Mouse (Mus musculus) layer of hippocampus, adult 9-11 months (tissue): ENCODE results near the gene Spdye4c.

ENCODE experiments used
- DNase-seq: peaks from one replicate; pipeline ENCODE4 v3.0.0; 2022

Spdye4c gene

GRCm38 (mm10) chr2:128590909-128591308 is at the start of gene Spdye4c:
Gene Spdye4c (plus strand): TSS chr2:128591209.
- no peak for DNase-seq

- no peak for DNase-seq
Observed at GRCm38 (mm10) chr2:128543495-128543894, 47.5 kb upstream of the Spdye4c start.

GRCm38 (mm10) chr2:128544421-128545137 is 46.4 kb upstream of the Spdye4c start:
- DNase-seq, result no peak

- DNase-seq, result no peak
Observed at GRCm38 (mm10) chr2:128545447-128545846, 45.6 kb upstream of the Spdye4c start.

- no peak for DNase-seq
Observed at GRCm38 (mm10) chr2:128547079-128547478, 43.9 kb upstream of the Spdye4c start.

- DNase-seq, result no peak
Observed at GRCm38 (mm10) chr2:128548262-128548661, 42.7 kb upstream of the Spdye4c start.

GRCm38 (mm10) chr2:128549561-128549960 is 41.4 kb upstream of the Spdye4c start:
- DNase-seq, result no peak

GRCm38 (mm10) chr2:128549963-128550362 is 41.0 kb upstream of the Spdye4c start:
- no peak for DNase-seq

GRCm38 (mm10) chr2:128552080-128552791 is 38.8 kb upstream of the Spdye4c start:
- DNase-seq, result no peak

GRCm38 (mm10) chr2:128552798-128553720 is 38.0 kb upstream of the Spdye4c start:
- no peak for DNase-seq

- no peak for DNase-seq
Observed at GRCm38 (mm10) chr2:128555082-128555481, 35.9 kb upstream of the Spdye4c start.

- DNase-seq, result no peak
Observed at GRCm38 (mm10) chr2:128564195-128564594, 26.8 kb upstream of the Spdye4c start.

GRCm38 (mm10) chr2:128565904-128566303 is 25.1 kb upstream of the Spdye4c start:
- no peak for DNase-seq

- DNase-seq, result no peak
Observed at GRCm38 (mm10) chr2:128566304-128567147, 24.5 kb upstream of the Spdye4c start.

- no peak for DNase-seq
Observed at GRCm38 (mm10) chr2:128568018-128568417, 23.0 kb upstream of the Spdye4c start.

- no peak for DNase-seq
Observed at GRCm38 (mm10) chr2:128568490-128568889, 22.5 kb upstream of the Spdye4c start.

GRCm38 (mm10) chr2:128571001-128571400 is 20.0 kb upstream of the Spdye4c start:
- no peak for DNase-seq

- DNase-seq, result peak; percentile 69
Observed at GRCm38 (mm10) chr2:128572726-128573624, 18.0 kb upstream of the Spdye4c start.

- DNase-seq, result no peak
Observed at GRCm38 (mm10) chr2:128582881-128583280, 8.1 kb upstream of the Spdye4c start.

GRCm38 (mm10) chr2:128592301-128592700 is 1.3 kb downstream of the Spdye4c start:
- no peak for DNase-seq

GRCm38 (mm10) chr2:128601534-128601933 is 10.5 kb downstream of the Spdye4c start:
- no peak for DNase-seq
